Mouse (Mus musculus): ENCODE data around the gene Prpf6. TPM values are rescaled to one million over a fixed set of nuclear protein-coding genes. Genes with fewer than 3 reads are reported as not detected.

The Prpf6 gene
- total RNA-seq, 2 experiments from 2014 or later, result 16.9 to 21.0 TPM

DNA sequence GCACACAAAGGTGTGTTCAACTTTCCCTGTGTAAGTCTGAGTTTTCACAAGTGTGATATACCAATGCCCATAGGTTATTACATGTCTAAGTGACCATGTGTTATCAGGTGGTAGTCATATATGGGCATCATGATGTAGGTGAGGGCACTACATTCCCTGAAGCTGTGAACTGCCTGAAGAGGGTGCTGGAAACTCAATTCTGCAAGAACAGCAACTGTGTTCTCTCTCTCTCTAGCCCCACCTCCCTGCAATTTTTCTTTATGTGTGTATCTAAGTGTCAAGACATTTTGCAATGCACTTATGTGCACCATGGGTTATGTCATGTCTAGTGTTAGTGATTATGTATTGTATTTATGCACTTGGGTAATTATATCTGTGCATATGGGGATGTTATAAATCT is 2.3 kb downstream of the Prpf6 start:
- ATAC-seq (replicated peaks; ENCODE audit: low FRiP score, poor library complexity, severe bottlenecking), result no peak

- ATAC-seq (replicated peaks; ENCODE audit: low FRiP score, poor library complexity, severe bottlenecking), result no peak
Measured at GRCm38 (mm10) chr2:181594946-181595696, 3.5 kb downstream of the Prpf6 start.

- ATAC-seq (replicated peaks; ENCODE audit: low FRiP score, poor library complexity, severe bottlenecking), result no peak
Measured at GRCm38 (mm10) chr2:181596221-181596960, 4.7 kb downstream of the Prpf6 start.

DNA sequence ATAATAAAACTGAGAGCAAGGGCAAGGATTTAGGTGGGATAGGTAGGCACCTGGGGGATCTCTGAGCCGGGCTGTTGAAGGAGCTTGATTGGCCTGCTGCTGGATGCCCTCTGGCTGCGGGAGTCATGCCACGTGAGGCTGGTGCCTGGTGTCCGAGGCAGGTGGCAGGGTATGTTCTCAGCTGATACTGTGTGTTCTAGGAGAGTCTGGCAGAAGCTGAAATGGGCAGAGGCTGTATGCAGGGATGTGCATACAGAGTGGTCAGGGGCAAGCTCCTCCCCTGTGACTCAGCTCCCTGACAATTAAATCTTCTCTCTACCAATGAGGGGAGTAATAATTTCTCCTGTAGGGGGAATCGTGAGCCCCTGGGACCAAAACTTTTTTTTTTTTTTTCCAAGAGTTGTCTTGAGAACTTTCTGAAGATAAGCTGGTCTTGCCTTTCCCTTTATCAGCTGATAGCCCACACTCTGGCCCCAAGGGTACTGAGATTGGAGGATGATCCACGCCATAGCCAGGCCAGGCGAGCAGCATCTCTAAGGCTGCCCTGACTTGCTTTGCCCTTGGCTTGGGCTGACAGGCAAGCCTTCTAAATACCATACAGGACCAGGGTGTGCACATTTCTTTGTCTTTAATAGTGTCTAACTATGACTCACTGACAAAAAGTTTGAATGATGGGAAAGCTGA is 5.9 kb downstream of the Prpf6 start:
- ATAC-seq (replicated peaks; ENCODE audit: low FRiP score, poor library complexity, severe bottlenecking), result no peak

GRCm38 (mm10) chr2:181598454-181599351 is 7.0 kb downstream of the Prpf6 start, which contains the start of gene Samd10:
Samd10 (minus strand) TSS chr2:181599212.
- ATAC-seq (replicated peaks; ENCODE audit: low FRiP score, poor library complexity, severe bottlenecking), result no peak

- no peak for ATAC-seq (replicated peaks; ENCODE audit: low FRiP score, poor library complexity, severe bottlenecking)
Measured at GRCm38 (mm10) chr2:181600226-181600758, 8.6 kb downstream of the Prpf6 start.

GRCm38 (mm10) chr2:181600828-181601750 is 9.4 kb downstream of the Prpf6 start:
- peak; percentile 97 for ATAC-seq (replicated peaks; ENCODE audit: low FRiP score, poor library complexity, severe bottlenecking)

- ATAC-seq (replicated peaks; ENCODE audit: low FRiP score, poor library complexity, severe bottlenecking), result no peak
Measured at GRCm38 (mm10) chr2:181601751-181602145, 10.1 kb downstream of the Prpf6 start.

GRCm38 (mm10) chr2:181602367-181602766 is 10.7 kb downstream of the Prpf6 start:
- ATAC-seq (replicated peaks; ENCODE audit: low FRiP score, poor library complexity, severe bottlenecking), result no peak

DNA sequence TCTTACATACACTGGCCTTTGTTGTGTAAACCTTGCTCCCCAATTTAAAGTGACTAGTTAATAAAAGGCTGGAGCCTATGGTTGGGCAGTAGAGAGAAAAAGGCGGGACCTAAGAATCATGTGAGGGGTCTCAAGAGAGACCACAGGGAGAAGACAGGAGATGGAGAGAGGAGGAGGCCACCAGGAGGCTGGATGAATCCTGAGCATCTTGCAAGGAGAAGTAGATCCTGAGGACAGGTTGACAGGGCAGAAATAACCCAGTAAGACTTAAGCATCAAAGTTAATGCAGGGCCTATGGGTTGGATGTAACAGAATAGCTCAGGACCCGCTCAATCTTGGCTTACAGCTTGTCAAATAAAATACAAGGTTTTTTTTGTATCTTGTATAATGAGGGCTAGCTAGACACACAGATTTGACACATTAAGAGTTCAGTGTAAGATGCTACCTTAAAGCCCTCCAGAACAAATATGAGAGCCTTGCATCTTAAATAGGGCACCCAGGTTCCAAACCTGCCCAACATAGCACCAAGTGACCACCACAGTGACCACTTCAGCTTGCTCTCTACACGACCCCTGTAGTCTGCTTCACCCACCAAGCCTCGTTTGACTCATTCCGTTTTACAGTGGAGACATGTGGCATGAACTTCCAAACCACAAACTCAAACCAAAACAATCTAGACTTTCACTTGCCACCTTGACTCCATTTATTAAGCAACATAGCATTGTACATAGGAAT is 27.3 kb downstream of the Prpf6 start:
- no peak for ATAC-seq (replicated peaks; ENCODE audit: low FRiP score, poor library complexity, severe bottlenecking)

DNA sequence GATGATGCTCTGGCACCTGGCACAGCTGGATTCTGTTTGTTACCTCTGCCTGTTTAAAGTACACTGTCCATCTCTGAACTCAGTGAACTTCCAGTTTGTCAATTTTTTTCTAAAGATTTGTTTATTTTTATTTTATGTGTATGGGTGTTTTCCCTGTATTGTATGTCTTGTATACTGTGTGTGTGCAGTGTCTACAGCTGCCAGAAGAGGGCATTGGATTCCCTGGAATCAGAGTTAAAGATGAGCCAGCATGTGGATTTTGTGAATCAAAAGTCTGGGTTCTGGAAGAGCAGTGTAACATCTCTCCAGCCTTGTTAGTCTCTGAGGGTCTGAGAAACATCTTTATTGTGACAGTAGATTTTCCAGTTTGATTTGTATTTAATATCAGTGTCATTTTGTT is 31.7 kb downstream of the Prpf6 start:
- ATAC-seq (replicated peaks; ENCODE audit: low FRiP score, poor library complexity, severe bottlenecking), result no peak

GRCm38 (mm10) chr2:181628471-181628870 is 36.8 kb downstream of the Prpf6 start:
- no peak for ATAC-seq (replicated peaks; ENCODE audit: low FRiP score, poor library complexity, severe bottlenecking)

GRCm38 (mm10) chr2:181632624-181633023 is 41.0 kb downstream of the Prpf6 start:
- no peak for ATAC-seq (replicated peaks; ENCODE audit: low FRiP score, poor library complexity, severe bottlenecking)

DNA sequence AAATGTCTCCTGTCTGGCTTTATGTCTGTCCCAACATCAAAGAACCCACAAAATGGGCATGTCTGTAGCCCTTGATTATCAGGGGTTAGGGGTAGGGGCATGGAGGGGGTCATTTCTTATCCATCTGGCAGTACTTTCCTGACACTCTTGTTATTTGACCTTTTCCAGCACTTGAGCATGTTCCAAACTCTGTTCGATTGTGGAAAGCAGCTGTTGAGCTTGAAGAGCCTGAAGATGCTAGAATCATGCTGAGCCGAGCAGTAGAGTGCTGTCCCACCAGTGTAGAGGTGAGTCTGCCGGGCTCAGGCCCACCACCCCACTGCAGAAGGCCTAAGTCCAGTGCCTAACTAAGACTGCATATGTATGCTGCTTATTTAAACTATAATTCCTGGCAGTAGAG is 44.2 kb downstream of the Prpf6 start:
- no peak for ATAC-seq (replicated peaks; ENCODE audit: low FRiP score, poor library complexity, severe bottlenecking)

DNA sequence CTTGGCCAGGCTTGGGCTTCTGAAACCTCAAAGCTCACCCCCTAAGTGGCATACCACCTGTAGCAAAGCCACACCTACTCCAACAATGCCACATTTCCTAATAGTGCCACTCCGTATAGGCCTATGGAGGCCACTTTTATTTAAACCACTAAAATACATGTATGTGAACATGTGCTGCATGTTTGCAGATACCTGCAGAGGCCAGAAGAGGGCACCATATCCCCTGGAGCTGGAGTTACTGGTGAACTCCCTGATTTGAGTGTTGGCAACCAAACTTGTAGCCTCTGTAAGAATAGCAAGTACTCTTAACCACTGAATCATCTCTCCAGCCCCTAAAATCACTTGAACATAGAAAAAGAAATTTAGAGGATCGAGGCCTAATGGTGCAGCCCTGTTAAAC is 52.7 kb downstream of the Prpf6 start:
- ATAC-seq (replicated peaks; ENCODE audit: low FRiP score, poor library complexity, severe bottlenecking), result peak; percentile 71

DNA sequence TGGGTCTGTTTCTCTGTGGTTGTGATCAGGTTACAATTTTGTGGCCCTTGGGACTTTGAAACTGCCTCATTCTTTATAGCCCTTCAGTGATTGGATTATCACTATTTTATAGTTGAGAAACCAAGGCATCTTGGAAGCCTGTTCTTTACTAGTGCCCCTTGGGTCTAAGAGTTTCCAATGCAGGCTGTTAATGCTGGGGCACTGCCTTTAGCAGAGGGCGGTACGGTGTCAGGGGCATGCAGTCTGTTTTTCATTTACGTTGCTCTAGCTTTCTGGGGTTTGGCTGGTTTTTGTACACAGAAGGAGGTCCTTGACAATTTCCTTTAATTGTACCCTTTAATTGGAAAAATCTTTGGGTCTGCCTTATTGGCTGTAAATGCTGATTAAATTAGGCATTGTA is 54.0 kb downstream of the Prpf6 start:
- ATAC-seq (replicated peaks; ENCODE audit: low FRiP score, poor library complexity, severe bottlenecking), result no peak

GRCm38 (mm10) chr2:181646626-181647472 is 55.2 kb downstream of the Prpf6 start:
- ATAC-seq (replicated peaks; ENCODE audit: low FRiP score, poor library complexity, severe bottlenecking), result no peak
